Comparison of ENCODE assay signal across 1 mouse cellular context in the genomic region with DNA sequence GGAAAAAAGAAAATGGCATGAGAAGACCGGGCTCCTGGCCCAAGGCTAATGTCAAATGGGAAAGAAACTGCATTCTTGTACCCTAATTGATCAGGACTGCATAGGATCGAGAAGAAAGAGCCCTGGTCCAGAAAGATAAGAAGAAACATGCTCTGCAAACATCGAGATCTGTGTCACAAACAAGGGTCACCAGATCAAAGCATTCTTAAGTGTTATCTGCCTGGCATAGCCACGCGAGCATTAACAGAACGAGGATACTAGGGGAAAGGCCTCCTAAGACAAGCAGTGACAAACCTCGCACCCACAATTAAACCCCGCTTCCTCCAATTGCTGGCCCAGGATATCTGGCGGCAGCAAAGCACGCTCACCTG.
TF ChIP-seq lines count a peak whose summit lies in the region.

No protein-coding gene starts in this region.

TF ChIP-seq in CH12.LX, 34 proteins besides CTCF, POLR2A, EP300 and RAD21:
- TF ChIP-seq USF1 (IDR thresholded peaks at IDR 0.05; ENCODE audit: low read depth, low read length), result no peak
